Mouse (Mus musculus) G1E-ER4 (cell line): ENCODE data around the gene Gm867. TPM values are rescaled to one million over a fixed set of nuclear protein-coding genes. Genes with fewer than 3 reads are reported as not detected.

Experiments used
- GATA1 ChIP-seq: IDR thresholded peaks from one replicate; pipeline ENCODE4 v1.8.0; 2012; ENCODE audit warnings: low read length, inconsistent platforms
- polyA plus RNA-seq: library from polyadenylated mRNA; stranded (reverse); fragments of >175 nt; gene quantifications from 2 replicates; pipeline ENCODE4 v1.2.3, GENCODE M21; 2012

Gm867 gene
- polyA plus RNA-seq = not detected in 2 replicates

GRCm38 (mm10) chr10:75940520-75940919 lies at the start of gene Gm867:
Gene Gm867 (minus strand): TSS chr10:75940672.
- TF ChIP-seq GATA1 = no peak

DNA sequence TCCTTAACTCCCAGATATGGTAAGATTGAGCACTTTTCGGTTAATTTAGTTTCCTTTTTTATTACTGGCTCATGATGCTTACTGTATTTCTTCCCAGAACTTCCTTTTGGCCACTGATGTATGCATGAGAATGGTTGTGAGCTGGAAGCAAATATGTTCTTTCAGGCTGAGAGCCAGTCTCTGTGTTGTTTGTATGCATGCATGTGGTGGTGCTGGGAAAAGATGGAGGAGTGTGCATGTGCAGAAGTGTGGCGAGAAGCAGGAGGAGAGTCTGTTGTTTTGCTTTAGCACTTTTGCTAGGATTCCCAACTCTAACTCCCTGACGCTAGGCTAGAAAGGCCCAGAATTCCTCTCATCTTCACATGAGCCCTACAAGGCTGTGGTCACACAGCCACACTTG lies 39.0 kb upstream of the Gm867 start:
- no peak for TF ChIP-seq GATA1

DNA sequence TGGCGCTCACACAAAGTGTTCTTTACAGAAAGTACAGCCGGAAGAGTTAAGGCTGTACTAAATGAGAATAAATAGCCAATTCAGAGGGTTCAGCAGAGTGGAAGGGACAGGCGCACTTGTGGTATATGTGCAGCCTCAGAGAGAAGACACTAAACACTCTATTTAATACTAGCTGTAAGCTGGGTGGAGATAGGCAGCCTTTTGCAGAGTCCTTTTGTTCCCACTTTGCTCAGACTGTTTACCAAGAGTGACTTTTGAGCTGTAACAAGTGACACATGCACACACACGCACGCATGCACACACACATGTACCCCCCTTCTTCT lies 38.3 kb upstream of the Gm867 start:
- no peak for TF ChIP-seq GATA1

DNA sequence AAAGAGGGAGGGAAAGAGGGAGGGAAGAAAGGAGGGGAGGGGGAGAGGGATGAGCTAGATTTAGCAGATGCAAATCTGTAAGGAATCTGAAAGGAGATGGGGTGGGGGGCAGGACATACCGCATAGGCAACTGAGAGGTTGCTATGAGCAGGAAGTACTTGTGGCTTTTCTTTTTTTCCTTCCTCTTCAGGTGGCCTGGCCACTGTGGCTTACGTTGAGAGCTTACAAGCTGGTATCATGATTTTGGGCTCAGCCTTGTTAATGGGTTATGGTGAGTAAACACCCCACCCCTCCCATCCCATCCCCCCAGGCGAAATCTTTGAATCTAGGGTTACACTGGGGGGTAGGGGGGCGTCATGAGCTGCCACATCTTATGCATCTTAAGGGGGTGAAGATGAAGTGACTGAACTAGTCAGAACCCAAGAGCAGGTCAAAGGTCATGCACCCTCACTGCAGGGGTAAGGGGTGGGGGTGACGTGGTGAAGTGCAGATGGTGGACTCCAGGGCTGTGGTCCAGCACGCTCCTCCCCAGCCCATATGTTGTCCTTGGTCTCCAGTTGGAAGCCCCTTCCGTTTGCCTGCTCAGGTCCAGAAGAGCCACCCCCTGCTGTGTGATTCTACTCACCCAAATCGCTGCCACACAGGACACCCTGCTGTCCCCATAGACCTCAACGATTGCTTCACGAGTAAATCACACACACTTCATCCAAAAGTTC lies 37.8 kb upstream of the Gm867 start:
- TF ChIP-seq GATA1 = no peak

- TF ChIP-seq GATA1 = no peak
Observed at GRCm38 (mm10) chr10:75975216-75975615, 34.7 kb upstream of the Gm867 start.

DNA sequence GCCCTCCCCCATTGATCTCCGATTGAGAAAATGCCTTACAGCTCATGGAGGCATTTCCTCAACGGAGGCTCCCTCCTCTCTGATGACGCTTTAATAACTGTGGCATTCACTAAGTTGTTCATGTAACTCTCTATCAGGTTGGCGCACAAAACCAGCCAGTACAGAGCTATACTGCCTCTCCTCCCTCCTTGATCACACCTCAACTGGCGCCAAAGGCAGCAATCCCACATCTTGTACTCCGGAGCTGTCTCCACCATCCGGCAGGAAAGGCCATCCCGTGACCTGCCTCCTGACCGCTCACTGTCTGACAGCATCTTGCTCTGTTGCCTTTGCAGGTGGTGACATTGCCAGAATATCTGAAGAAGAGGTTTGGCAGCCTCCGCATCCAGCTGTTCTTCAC lies 33.4 kb upstream of the Gm867 start:
- no peak for TF ChIP-seq GATA1

DNA sequence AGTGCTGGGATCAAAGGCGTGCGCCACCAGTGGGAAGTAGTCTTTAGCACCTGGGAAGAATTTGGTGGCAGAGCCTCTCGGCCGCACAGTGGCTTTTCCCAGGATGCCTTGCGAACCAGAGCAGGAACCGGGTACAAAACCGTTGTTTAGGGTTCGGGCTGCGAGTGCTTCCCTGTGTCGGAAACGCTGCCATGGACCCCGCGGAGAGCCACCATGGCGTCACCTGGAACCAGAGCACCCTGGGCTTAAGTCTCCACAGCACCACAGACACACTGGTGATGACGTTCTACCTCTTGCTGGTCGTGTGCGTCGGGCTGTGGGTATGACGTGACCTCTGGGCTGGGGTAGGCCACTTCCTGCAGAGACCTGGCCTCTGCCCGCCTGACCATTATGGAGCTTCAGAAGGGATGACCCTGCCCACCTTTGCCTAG lies 13.9 kb upstream of the Gm867 start, which contains the start of gene Gm5134:
TSS of gene Gm5134 (plus strand) at position 134 of the 431 bp plus-strand sequence.
- TF ChIP-seq GATA1 = no peak

DNA sequence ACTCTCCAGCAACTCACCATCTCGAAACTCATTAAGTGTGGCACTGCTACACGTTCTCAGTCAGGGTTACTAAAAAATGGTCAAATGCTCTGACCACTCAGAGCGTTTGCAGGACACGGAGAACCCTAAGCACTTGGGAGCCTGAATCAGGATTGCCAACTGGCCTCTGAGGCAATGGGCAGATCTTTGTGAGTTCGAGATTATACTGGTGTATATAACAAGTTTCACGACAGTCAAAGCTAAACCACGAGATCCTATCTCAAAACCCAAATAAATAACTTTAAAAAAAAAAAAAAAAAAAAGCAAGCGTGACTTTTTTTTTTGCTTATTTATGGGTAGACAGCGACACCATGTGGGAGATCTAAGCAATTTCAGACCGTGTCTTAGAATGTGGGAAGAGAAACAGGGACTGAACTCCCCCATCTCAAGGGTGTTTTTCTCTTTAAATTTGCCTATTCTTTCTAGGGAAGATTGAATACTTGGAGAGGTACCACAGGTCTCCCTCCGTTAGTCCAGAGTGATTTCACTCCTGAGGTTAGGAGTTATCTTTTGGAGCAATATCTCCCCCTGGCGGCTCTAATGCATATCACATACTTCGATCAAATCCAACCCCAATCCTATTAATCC lies 11.1 kb upstream of the Gm867 start:
- no peak for TF ChIP-seq GATA1

DNA sequence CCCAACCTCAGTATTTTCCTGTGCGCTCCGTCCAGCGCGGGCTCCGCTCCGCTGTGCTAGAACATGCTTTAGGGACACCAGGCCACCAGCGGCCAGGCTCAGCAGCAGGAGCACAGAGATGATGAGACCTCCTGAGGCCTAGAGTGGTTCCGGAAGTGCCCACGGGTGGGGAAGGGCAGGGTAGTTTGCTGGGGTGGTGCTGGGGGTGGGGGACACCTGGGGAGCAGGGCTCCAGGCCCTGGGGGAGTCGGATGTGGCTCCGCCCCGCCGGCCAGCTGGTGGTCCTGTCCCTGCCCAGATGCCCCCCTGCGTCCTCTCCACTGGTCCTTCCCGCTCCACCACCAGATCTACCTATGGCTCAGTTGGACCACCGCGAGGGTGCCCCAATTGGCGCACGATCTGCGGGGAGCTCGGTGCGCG lies 10.3 kb upstream of the Gm867 start:
- no peak for TF ChIP-seq GATA1

GRCm38 (mm10) chr10:75949053-75950045 lies 8.9 kb upstream of the Gm867 start:
- no peak for TF ChIP-seq GATA1

- TF ChIP-seq GATA1 = no peak
Observed at GRCm38 (mm10) chr10:75948079-75948478, 7.6 kb upstream of the Gm867 start.

- no peak for TF ChIP-seq GATA1
Observed at GRCm38 (mm10) chr10:75945896-75946295, 5.4 kb upstream of the Gm867 start.

GRCm38 (mm10) chr10:75945213-75945612 lies 4.7 kb upstream of the Gm867 start:
- TF ChIP-seq GATA1 = no peak

GRCm38 (mm10) chr10:75944066-75944772 lies 3.7 kb upstream of the Gm867 start:
- TF ChIP-seq GATA1 = no peak

- no peak for TF ChIP-seq GATA1
Observed at GRCm38 (mm10) chr10:75942736-75943477, 2.4 kb upstream of the Gm867 start, which contains the start of gene Vpreb3. Gene Vpreb3 (plus strand): TSS chr10:75943057.
